Mouse (Mus musculus) adipose tissue, adult 10 weeks (tissue): ENCODE data around the gene Vapa. TPM values are rescaled to one million over a fixed set of nuclear protein-coding genes. Genes with fewer than 3 reads are reported as not detected.

Experiments
- polyA plus RNA-seq: library from polyadenylated mRNA; stranded (reverse); fragments of 350-450 nt; fragmentation: Illumina TruSeq; extraction: RNeasy Lipid Tissue Mini Kit (QIAGEN cat#74804); gene quantifications from one replicate; pipeline ENCODE4 v1.2.3, GENCODE M21; 2014; ENCODE audit warnings: low read depth, low replicate concordance

Vapa gene
- 81.6 TPM for polyA plus RNA-seq

GRCm38 (mm10) chr17:65613463-65614412 is at the start of gene Vapa:
TSS of gene Vapa (minus strand) at chr17:65613555.

GRCm38 (mm10) chr17:65641734-65642218 is 28.4 kb upstream of the Vapa start, which contains the start of gene Txndc2:
TSS of gene Txndc2 (minus strand) at chr17:65642168.

DNA sequence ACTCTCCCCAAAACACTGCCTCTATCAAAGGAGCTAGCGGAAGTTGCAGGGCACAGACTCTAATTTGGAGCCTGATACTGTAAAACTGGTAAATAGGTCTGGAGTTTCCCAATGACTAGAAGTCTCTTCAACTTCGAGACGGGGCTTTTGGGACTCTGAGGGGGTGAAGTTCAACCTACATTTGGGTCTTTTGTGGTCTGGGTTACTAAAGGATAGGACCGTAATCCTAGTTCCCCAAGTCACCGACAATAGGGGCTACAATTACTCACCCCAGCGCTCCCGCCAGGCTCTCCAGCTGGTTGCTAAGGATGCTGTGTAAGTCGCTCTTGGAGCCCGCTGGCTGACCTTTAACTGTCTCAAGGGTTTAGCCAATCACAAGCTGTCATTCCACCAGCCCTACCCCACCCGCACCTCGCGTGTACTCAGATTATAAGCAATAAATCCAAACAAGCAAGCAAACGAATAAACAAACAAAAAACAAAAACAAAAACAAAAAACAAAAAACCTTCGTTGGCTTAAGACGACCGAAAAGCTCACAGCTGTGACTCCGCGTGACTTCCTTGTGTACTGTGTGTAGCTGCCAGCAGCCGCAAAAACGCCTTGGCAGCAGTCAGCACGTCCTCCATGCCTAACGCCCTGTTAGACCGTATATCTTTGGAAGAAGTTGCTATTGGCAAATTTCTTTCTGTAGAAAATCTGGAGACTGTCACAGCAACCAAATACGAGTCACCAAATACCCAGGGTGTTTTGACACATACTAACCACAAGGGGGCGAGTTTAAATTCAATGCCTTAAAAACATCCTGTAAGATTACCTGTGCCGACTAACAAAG is 72.7 kb downstream of the Vapa start, which contains the start of gene Tmem232:
Tmem232 (minus strand) TSS at position 342 of the 832 bp plus-strand sequence.

Other genes with a start within 250 kb of the Vapa start
- 3.2 TPM for gene Tmem232, start 72.8 kb downstream of the Vapa start, polyA plus RNA-seq
- 12.3 TPM for gene Txndc2, start 28.6 kb upstream of the Vapa start, polyA plus RNA-seq
- 17.6 TPM for gene Rab31, start 159.2 kb upstream of the Vapa start, polyA plus RNA-seq
- 36.3 TPM for gene Ppp4r1, start 169.0 kb upstream of the Vapa start, polyA plus RNA-seq